Mouse (Mus musculus): ENCODE measurements around the gene Gpm6b. TPM values are rescaled to one million over a fixed set of nuclear protein-coding genes. Genes with fewer than 3 reads are reported as not detected.

Gpm6b gene
- total RNA-seq, 2 experiments from 2014 or later: 2.9 to 3.3 TPM

DNA sequence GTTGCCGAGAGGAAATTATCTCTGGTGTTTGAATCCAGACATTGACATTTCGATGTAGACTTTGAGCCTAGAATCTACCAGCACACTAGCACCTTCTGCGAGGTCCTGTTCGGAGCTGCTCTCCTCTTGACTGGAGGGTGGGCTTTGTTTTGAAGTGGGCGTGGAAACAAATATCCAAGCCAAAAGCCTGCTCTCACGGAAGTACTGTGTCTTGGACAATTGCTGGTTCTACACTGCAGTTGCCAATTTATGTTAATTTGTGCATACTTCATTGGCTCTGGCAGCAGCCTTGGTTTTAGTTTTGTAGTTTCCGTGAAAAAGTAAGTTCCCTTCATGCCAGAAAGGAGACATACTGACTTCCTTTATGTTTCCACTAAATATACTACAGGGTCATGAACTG lies 2.0 kb downstream of the Gpm6b start:
- no peak overlapping the region for H3K27ac ChIP-seq
- H3K4me3 ChIP-seq: no peak overlapping the region
- intact Hi-C loops (cut with DNase I): no loop called here
- no peak for DNase-seq
- TF ChIP-seq CTCF (IDR thresholded peaks at IDR 0.05): no peak

DNA sequence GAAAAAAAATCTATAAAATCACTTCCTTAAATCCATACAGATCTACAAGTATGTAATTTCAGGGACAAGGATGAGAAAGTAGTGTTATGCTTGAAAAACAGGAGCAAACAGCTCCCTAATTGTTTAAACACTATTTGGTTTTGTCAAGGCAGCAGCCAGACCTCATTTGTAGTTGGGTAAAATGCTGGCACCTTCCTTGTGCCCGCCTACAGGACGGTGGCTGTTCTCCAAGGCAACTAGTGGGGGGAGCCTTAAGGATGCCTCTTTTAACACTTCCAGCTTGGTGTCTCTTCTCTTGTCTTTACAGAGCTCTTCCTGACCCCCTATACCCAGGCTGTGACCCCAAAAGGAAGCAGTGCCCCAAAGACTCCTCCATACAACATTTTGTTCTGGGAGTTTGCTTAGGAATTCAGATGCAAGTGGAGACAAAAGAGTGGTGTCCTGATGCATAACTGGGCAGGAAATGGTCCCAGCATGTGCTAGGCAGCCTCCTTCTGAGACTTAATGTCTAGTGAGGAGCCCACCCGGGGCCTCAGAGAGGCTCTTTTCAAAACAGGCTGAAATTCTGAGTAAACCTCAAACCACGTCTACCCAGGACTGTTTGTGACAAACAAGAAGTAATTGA lies 4.7 kb downstream of the Gpm6b start:
- intact Hi-C loops (cut with DNase I): no loop called here
- no peak overlapping the region for H3K4me3 ChIP-seq
- no peak for TF ChIP-seq CTCF (IDR thresholded peaks at IDR 0.05)
- H3K27ac ChIP-seq: no peak overlapping the region
- DNase-seq: no peak

GRCm38 (mm10) chrX:166271489-166271888 lies 32.8 kb downstream of the Gpm6b start:
- Histone ChIP-seq H3K27ac (no peak overlapping the region), H3K4me3 (no peak overlapping the region)
- TF ChIP-seq CTCF (IDR thresholded peaks at IDR 0.05): no peak
- no peak for DNase-seq
- intact Hi-C loops (cut with DNase I): no loop called here

GRCm38 (mm10) chrX:166272646-166273045 lies 33.9 kb downstream of the Gpm6b start:
- DNase-seq: no peak
- no peak overlapping the region for H3K4me3 ChIP-seq
- intact Hi-C loops (cut with DNase I): no loop called here
- no peak for TF ChIP-seq CTCF (IDR thresholded peaks at IDR 0.05)
- no peak overlapping the region for H3K27ac ChIP-seq

DNA sequence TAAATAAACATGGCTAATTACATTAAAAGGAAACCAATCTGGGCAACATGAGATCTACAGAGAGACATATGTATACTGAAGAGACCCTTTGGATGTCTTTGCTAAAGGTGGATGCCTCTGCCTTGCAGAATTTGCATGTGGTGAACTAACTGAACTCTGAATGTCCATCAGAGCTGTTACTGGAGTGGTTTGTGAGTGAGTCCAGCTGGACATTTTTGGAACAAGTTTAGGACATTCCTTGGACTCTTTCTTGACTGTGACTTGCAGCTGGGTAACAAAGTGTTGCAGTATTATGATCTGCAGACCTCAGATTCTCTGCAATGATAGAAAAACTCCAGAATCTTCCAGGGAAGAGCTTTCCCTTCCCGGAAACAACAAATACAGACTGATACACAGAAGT lies 41.1 kb downstream of the Gpm6b start:
- intact Hi-C loops (cut with DNase I): no loop called here
- H3K27ac ChIP-seq: peak overlapping the region; percentile 20; the same call in 1 of the 2 replicates
- H3K4me3 ChIP-seq: no peak overlapping the region
- TF ChIP-seq CTCF (IDR thresholded peaks at IDR 0.05): no peak
- no peak for DNase-seq

- no peak for DNase-seq
- intact Hi-C loops (cut with DNase I): no loop called here
- no peak for TF ChIP-seq CTCF (IDR thresholded peaks at IDR 0.05)
- Histone ChIP-seq H3K27ac (peak overlapping the region; percentile 20; the same call in 1 of the 2 replicates), H3K4me3 (no peak overlapping the region)
Measured at GRCm38 (mm10) chrX:166286760-166287483, 48.2 kb downstream of the Gpm6b start.

DNA sequence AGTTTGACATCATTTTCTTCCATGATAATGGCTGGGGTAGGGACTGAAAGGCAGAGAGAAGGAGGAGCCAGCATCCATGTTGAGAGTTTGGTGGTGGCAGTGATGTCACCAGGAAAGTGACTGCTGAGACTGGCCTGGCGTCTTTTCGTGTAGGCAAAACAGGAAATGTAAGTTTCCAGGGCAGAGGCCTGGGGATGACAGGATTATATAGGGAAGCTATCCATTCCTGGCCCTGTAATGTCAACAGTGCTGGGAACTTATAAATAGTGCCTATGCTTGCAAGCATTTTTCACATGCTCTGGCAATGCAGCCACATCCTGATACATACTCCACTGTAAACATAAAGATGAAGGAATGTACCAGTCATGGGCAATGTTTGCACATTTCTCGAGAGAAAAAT lies 52.6 kb downstream of the Gpm6b start:
- Histone ChIP-seq H3K4me3 (no peak overlapping the region), H3K27ac (no peak overlapping the region)
- TF ChIP-seq CTCF (IDR thresholded peaks at IDR 0.05): no peak

GRCm38 (mm10) chrX:166293465-166293864 lies 54.8 kb downstream of the Gpm6b start:
- intact Hi-C loops (cut with DNase I): no loop called here
- Histone ChIP-seq H3K27ac (no peak overlapping the region), H3K4me3 (no peak overlapping the region)

More for the DNA sequence above, 52.6 kb downstream of the Gpm6b start:
- no peak for DNase-seq
- intact Hi-C loops (cut with DNase I): no loop called here

GRCm38 (mm10) chrX:166302791-166303190 lies 64.1 kb downstream of the Gpm6b start:
- no peak for TF ChIP-seq CTCF (IDR thresholded peaks at IDR 0.05)
- no peak for DNase-seq
- no peak overlapping the region for H3K4me3 ChIP-seq
- intact Hi-C loops (cut with DNase I): no loop called here
- no peak overlapping the region for H3K27ac ChIP-seq

More at GRCm38 (mm10) chrX:166293465-166293864, 54.8 kb downstream of the Gpm6b start:
- no peak for TF ChIP-seq CTCF (IDR thresholded peaks at IDR 0.05)
- DNase-seq: no peak

GRCm38 (mm10) chrX:166304355-166304754 lies 65.6 kb downstream of the Gpm6b start:
- no peak overlapping the region for H3K27ac ChIP-seq
- no peak overlapping the region for H3K4me3 ChIP-seq
- intact Hi-C loops (cut with DNase I): no loop called here
- TF ChIP-seq CTCF (IDR thresholded peaks at IDR 0.05): no peak
- DNase-seq: no peak

- no peak for TF ChIP-seq CTCF (IDR thresholded peaks at IDR 0.05)
- H3K27ac ChIP-seq: no peak overlapping the region
- H3K4me3 ChIP-seq: no peak overlapping the region
- no peak for DNase-seq
- intact Hi-C loops (cut with DNase I): no loop called here
Measured at GRCm38 (mm10) chrX:166307437-166308222, 68.9 kb downstream of the Gpm6b start.

GRCm38 (mm10) chrX:166308798-166309197 lies 70.1 kb downstream of the Gpm6b start:
- intact Hi-C loops (cut with DNase I): no loop called here
- DNase-seq: no peak
- Histone ChIP-seq H3K4me3 (no peak overlapping the region), H3K27ac (no peak overlapping the region)
- TF ChIP-seq CTCF (IDR thresholded peaks at IDR 0.05): 0 out of 2 replicates have a peak, but pooled peaks have one; percentile 9

DNA sequence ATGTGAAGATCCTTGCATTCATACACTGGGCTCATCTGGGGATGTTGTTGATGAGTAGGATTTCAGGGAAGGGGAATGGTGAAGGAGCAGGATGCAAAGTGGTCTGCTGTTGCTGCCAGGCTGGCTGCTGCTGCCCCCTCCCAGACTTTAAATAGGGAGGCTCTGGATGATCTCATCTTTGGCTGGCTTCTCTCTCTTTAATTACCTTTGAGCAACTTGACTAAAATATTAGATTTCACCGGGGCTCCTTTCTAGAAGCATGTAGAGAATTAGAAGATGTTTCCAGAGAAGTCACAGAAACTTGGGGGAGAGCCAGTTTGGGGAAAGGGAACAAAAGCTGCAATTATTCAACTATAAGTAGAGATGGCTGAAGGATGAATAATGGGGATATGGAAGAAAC lies 76.5 kb downstream of the Gpm6b start:
- TF ChIP-seq CTCF (IDR thresholded peaks at IDR 0.05): no peak
- H3K27ac ChIP-seq: no peak overlapping the region
- intact Hi-C loops (cut with DNase I): no loop called here
- DNase-seq: no peak
- no peak overlapping the region for H3K4me3 ChIP-seq

All from gastrocnemius, adult 2 months (tissue).